In genomic region chr15:103304616-103304969, GRCm38 (mm10) we compare ENCODE assay signal across 8 mouse cellular contexts. TPM values are rescaled to one million over a fixed set of nuclear protein-coding genes. Genes with fewer than 3 reads are reported as not detected.
DNase-seq lines count a peak whose midpoint lies in the region; ATAC-seq and TF ChIP-seq lines count a peak whose summit lies in the region.

No protein-coding gene starts in this region.

- H3K9ac ChIP-seq in hindbrain, embryonic 15.5 days: peak overlapping the region; percentile 65
- H3K9ac ChIP-seq in midbrain, embryonic 14.5 days (replicated peaks; ENCODE audit: low read length): peak overlapping the region; percentile 74

- H3K4me3 ChIP-seq in left cerebral cortex, adult 2 months: peak overlapping the region; percentile 60
- peak overlapping the region; percentile 38 for H3K4me3 ChIP-seq in cortical plate, adult 2 months (ENCODE audit: insufficient read depth, low read length)
- peak overlapping the region; percentile 38 for H3K4me3 ChIP-seq in hindbrain, embryonic 15.5 days
- H3K4me3 ChIP-seq in midbrain, embryonic 14.5 days (replicated peaks; ENCODE audit: low read depth, low read length): peak overlapping the region; percentile 42

- TF ChIP-seq POLR2A in cortical plate, adult 2 months (IDR thresholded peaks at IDR 0.05; ENCODE audit: extremely low read depth, insufficient read depth, low read length): no peak

- peak overlapping the region; percentile 93 for H3K27ac ChIP-seq in left cerebral cortex, adult 2 months
- H3K27ac ChIP-seq in cortical plate, adult 2 months (ENCODE audit: insufficient read depth, low read length): peak overlapping the region; percentile 60
- peak overlapping the region; percentile 97 for H3K27ac ChIP-seq in hindbrain, embryonic 15.5 days (replicated peaks)
- H3K27ac ChIP-seq in midbrain, embryonic 14.5 days (replicated peaks; ENCODE audit: low read depth, low read length): peak overlapping the region; percentile 98

- intact Hi-C loops in left cerebral cortex, adult 2 months (cut with DNase I): loop anchor here (2.0 to 10.0 kb wide), 2 partner anchors 64 to 560 kb away; partner anchors contain the start of gene Hnrnpa1
- intact Hi-C loops in left cerebral cortex, postnatal 25 days (cut with DNase I): loop anchor here (2.0 kb wide), 1 partner anchor 64 kb away; the partner anchor contains the start of gene Hnrnpa1
- intact Hi-C loops in left cerebral cortex, postnatal 14 days (cut with DNase I): no loop called here
- intact Hi-C loops in left cerebral cortex, postnatal 36 days (cut with DNase I): loop anchor here (10.0 kb wide), 1 partner anchor 560 kb away; no protein-coding TSS in a partner anchor

- under 1% methylated on average over 9 of the region's 9 CpGs for WGBS in hindbrain, embryonic 15.5 days
- 2% methylated on average over 9 of the region's 9 CpGs for WGBS in midbrain, embryonic 14.5 days

- TF ChIP-seq CTCF in left cerebral cortex, adult 2 months (IDR thresholded peaks at IDR 0.05): no peak
- no peak for TF ChIP-seq CTCF in cortical plate, adult 2 months (IDR thresholded peaks at IDR 0.05; ENCODE audit: extremely low read depth, insufficient read depth, low read length)

- no peak for DNase-seq in left cerebral cortex, adult 2 months (ENCODE audit: extremely low spot score in 1 of 2, low spot score in 2 of 2)
- DNase-seq in left cerebral cortex, postnatal 25 days (ENCODE audit: low spot score in 2 of 2): no peak
- peak; percentile 52 for DNase-seq in midbrain, embryonic 14.5 days
- no peak for DNase-seq in urinary bladder, adult 18-20 months (ENCODE audit: low spot score in 2 of 2)
- no peak for DNase-seq in left cerebral cortex, postnatal 14 days (ENCODE audit: low spot score in 2 of 2)
- no peak for DNase-seq in left cerebral cortex, postnatal 36 days (ENCODE audit: low spot score in 2 of 2)

- no peaks in the 10 kb centered on the region for H3K27me3 ChIP-seq in hindbrain, embryonic 15.5 days
- H3K27me3 ChIP-seq in midbrain, embryonic 14.5 days (ENCODE audit: control insufficient read depth, insufficient read depth, low read length): no peaks in the 10 kb centered on the region; the same call in 1 of the 2 replicates

- H3K4me1 ChIP-seq in cortical plate, adult 2 months (ENCODE audit: control insufficient read depth, insufficient read depth, low read length): peaks cover 9% of the 10 kb centered on the region
- peaks cover 77% of the 10 kb centered on the region for H3K4me1 ChIP-seq in hindbrain, embryonic 15.5 days (replicated peaks)
- peaks cover 70% of the 10 kb centered on the region for H3K4me1 ChIP-seq in midbrain, embryonic 14.5 days (ENCODE audit: control insufficient read depth, insufficient read depth, low read length)

- H3K4me2 ChIP-seq in hindbrain, embryonic 15.5 days: peak overlapping the region; percentile 61
- H3K4me2 ChIP-seq in midbrain, embryonic 14.5 days (ENCODE audit: low read length): peak overlapping the region; percentile 81

- no peaks in the 10 kb centered on the region for H3K36me3 ChIP-seq in hindbrain, embryonic 15.5 days
- no peaks in the 10 kb centered on the region for H3K36me3 ChIP-seq in midbrain, embryonic 14.5 days (ENCODE audit: control insufficient read depth, insufficient read depth, low read length)

- no peak for ATAC-seq in hindbrain, embryonic 15.5 days (ENCODE audit: low FRiP score, low read depth)
- ATAC-seq in midbrain, embryonic 14.5 days (ENCODE audit: low FRiP score, low TSS enrichment): no peak

- H3K9me3 ChIP-seq in hindbrain, embryonic 15.5 days: no peaks in the 10 kb centered on the region
- H3K9me3 ChIP-seq in midbrain, embryonic 14.5 days (ENCODE audit: control insufficient read depth, low read length): no peaks in the 10 kb centered on the region

RNA-seq across cellular contexts. Expression of gene Gpr84, which starts 5.8 kb away (rescaled TPM):
- total RNA-seq in left cerebral cortex, adult 2 months (2021): under 1 TPM; 0.40 to 0.66 TPM
- under 1 TPM; 0.69 to 0.94 TPM for total RNA-seq in left cerebral cortex, postnatal 25 days (2021)
- 0.98 and 1.2 TPM in 2 replicates for polyA plus RNA-seq in cortical plate, adult 2 months (2012; rRNA removed)
- 0.41 and 0.44 TPM in 2 replicates for polyA plus RNA-seq in hindbrain, embryonic 15.5 days (2015; fragmentation: Nextera tagmentation; extraction: Ambion mirVana)
- 0.16 and 0.26 TPM in 2 replicates for polyA plus RNA-seq in midbrain, embryonic 14.5 days (2014; fragmentation: Nextera tagmentation; extraction: Ambion mirVana)
- 1 to 10 TPM; 1.0 to 1.1 TPM for total RNA-seq in left cerebral cortex, postnatal 14 days (2021)
- under 1 TPM; 0.42 to 0.45 TPM for total RNA-seq in left cerebral cortex, postnatal 36 days (2021)

RNA-seq across cellular contexts. Expression of gene Copz1, which starts 32.1 kb away (rescaled TPM):
- 10 to 100 TPM; 85.5 to 93.0 TPM for total RNA-seq in left cerebral cortex, adult 2 months (2021)
- total RNA-seq in left cerebral cortex, postnatal 25 days (2021): 100 to 1,000 TPM; 101 to 102 TPM
- polyA plus RNA-seq in cortical plate, adult 2 months (2012; rRNA removed): 140 and 148 TPM in 2 replicates
- polyA plus RNA-seq in hindbrain, embryonic 15.5 days (2015; fragmentation: Nextera tagmentation; extraction: Ambion mirVana): 200 and 208 TPM in 2 replicates
- 197 and 231 TPM in 2 replicates for polyA plus RNA-seq in midbrain, embryonic 14.5 days (2014; fragmentation: Nextera tagmentation; extraction: Ambion mirVana)
- 100 to 1,000 TPM; 107 to 114 TPM for total RNA-seq in left cerebral cortex, postnatal 14 days (2021)
- total RNA-seq in left cerebral cortex, postnatal 36 days (2021): 10 to 100 TPM; 87.8 to 95.9 TPM

RNA-seq across cellular contexts. Expression of gene Zfp385a, which starts 35.3 kb away (rescaled TPM):
- total RNA-seq in left cerebral cortex, adult 2 months (2021): 10 to 100 TPM; 66.1 to 77.5 TPM
- total RNA-seq in left cerebral cortex, postnatal 25 days (2021): 10 to 100 TPM; 62.4 to 64.8 TPM
- 42.3 and 45.2 TPM in 2 replicates for polyA plus RNA-seq in cortical plate, adult 2 months (2012; rRNA removed)
- polyA plus RNA-seq in hindbrain, embryonic 15.5 days (2015; fragmentation: Nextera tagmentation; extraction: Ambion mirVana): 22.6 and 26.6 TPM in 2 replicates
- polyA plus RNA-seq in midbrain, embryonic 14.5 days (2014; fragmentation: Nextera tagmentation; extraction: Ambion mirVana): 18.3 and 20.9 TPM in 2 replicates
- 10 to 100 TPM; 59.8 to 63.2 TPM for total RNA-seq in left cerebral cortex, postnatal 14 days (2021)
- 10 to 100 TPM; 64.4 to 73.5 TPM for total RNA-seq in left cerebral cortex, postnatal 36 days (2021)

RNA-seq across cellular contexts. Expression of gene Nfe2, which starts 46.4 kb away (rescaled TPM):
- total RNA-seq in left cerebral cortex, adult 2 months (2021): not detected
- total RNA-seq in left cerebral cortex, postnatal 25 days (2021): not detected
- 0.11 and 0.21 TPM in 2 replicates for polyA plus RNA-seq in cortical plate, adult 2 months (2012; rRNA removed)
- polyA plus RNA-seq in hindbrain, embryonic 15.5 days (2015; fragmentation: Nextera tagmentation; extraction: Ambion mirVana): 0.58 and 0.89 TPM in 2 replicates
- polyA plus RNA-seq in midbrain, embryonic 14.5 days (2014; fragmentation: Nextera tagmentation; extraction: Ambion mirVana): 0.49 and 0.62 TPM in 2 replicates
- total RNA-seq in left cerebral cortex, postnatal 14 days (2021): not detected
- not detected for total RNA-seq in left cerebral cortex, postnatal 36 days (2021)
